Mouse (Mus musculus) liver, adult (tissue): Measurements from ENCODE around the gene Il6ra.

ENCODE experiments used
- GATA4 ChIP-seq: IDR thresholded peaks from 2 replicates; pipeline ENCODE4 v1.6.1; 2014; ENCODE audit warnings: mild to moderate bottlenecking, low read length; ENCODE audit not compliant: insufficient replicate concordance

The Il6ra gene

DNA sequence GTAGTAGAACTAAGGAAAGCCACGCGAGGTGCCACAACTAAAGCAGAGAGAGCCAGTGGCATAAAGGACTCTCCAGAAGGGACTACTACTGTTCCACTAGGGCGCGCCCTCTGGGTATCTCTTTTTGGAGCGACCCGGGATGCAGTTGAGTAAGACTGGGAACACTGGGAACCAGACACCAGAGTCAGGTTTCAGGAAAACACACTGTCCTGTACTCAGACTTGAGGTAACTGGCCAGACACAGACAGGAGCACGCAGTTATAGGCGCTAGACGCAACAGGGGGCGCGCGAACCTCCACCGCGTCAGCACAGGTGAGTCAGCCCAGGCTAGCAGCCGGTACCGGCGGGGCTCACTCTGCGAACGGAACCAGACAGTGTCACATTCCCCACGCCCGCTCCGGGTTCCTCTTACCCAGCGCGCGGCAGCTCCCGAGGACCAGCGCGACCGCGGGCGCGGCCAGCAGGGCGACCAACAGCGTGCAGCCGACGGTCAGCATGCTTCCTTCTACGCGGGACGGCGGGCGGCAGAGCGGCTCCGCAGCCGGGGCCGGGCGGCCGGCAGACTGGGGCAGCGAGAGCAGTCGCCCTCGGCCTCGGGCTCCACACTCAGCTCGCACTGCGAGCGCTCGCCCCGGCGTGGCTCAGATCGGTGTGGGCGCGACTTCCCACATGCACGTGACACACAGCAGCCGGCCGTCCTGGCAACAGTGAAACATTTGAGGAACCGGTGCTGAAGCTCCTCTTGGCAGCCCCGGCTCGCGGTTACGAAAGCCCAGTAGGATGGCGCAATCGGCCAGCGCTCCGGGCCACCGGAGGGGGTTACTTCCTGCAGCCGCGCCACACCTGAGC is at the start of gene Il6ra:
TSS of gene Il6ra (minus strand) at position 654 of the 849 bp plus-strand sequence.
- TF ChIP-seq GATA4: no peak

DNA sequence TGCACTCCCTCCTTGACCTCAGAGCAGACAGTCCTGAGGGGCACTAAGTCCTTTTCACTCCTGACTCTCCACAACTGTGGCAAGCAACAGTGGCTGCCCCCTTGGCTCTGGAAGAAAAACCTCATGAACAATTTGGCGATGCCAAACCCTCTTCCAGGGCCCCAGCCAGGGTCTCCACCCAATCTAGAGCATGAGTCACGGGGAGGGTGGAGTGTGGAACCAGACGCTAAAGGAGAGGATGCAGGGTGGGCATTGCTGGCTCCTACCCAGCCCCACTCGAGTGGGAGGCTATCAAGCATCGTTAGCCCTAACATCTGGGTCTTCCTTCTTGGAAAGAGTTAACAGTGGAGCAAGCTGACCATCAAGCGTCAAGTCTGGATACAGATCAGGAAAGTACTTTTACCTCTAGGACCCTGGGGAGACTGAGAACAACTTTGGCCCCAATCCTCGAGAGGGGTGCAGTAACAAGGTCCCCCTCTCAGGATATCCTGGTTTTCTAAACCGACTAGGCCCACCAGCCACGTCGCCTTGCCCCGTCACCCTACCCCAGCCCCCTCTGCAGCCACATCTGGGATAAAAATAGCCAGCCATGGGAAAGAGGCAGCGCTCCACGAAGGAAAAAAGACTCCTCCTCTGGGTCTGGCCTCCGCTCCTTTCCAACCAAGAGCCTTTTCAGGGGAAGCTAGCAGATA is 49.2 kb upstream of the Il6ra start:
- no peak for TF ChIP-seq GATA4

DNA sequence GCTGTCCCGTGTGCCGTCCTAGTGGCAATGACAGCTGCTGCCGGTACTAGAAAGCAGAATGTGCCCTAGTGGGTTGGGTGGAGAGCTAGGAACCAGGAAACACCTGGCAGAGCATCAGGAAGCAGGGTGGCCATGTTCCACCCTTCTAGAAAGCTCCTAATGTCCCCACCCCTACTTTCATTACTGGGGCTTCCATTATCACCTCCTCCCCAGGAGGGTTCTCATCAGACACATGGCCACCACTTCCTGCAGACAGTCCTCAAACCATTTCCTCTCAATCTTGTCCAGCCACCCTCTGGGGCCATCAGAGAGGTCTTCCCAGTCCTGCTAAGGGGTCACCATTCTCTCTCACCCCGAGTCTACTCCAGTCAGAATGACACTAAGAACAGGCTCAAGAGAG is 48.4 kb upstream of the Il6ra start:
- no peak for TF ChIP-seq GATA4

DNA sequence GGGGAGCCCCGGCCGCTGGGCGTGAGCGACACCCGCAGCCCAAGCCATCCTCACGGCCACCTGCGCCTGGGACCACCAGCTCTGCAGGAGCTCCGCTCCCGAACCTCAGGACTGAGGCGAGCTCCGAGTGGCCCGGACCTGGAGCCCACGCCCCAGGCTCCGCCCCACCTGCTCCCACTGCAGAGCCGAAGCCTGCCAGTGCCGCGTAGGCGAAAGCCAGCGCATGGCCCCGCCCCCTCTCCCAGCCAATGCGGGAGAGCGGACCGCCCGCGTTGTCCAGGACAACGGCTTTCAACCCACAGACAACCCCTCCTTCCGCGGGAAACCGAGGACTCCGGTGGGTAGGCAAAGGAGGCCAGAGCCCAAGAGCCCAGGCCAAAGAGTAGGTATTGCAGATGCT is 47.5 kb upstream of the Il6ra start:
- TF ChIP-seq GATA4: no peak

DNA sequence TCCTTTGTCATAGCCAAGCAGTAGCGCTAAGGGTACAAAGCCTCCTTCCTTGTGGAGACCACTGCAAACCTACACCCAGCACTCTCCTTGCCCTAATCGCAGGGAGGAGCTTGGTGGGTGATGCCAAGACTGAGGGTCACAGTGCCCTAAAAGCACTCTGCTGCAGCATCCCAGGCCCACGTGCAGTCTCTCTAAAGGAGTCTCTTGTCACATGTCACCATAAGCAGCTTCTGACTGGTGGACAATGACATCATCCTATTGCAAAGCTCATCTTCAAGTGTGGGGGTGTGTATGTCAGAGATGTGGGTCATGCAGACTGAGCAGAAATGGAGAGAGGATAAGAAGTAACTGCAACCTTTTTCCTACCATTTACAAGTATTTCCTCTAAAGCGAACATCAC is 46.4 kb upstream of the Il6ra start:
- TF ChIP-seq GATA4: no peak

DNA sequence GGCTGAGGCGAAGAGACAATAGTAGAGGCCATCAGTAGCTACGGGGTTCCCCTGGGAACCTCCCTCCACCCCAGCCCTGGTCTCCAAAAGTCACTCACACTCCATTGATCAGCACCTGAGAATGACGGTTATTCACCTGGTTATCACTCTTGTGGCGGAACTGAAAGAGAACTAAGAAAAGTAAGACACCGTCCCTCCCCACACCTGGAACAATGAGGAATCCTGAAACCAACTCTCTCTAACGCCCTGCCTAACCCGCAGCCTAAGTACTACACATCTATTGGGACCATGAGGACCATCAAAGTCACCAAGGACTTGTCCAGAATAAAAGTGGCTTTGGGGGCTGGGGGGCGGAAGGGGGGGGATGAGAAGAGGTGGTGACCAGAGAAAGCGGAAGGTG is 44.9 kb upstream of the Il6ra start:
- no peak for TF ChIP-seq GATA4

DNA sequence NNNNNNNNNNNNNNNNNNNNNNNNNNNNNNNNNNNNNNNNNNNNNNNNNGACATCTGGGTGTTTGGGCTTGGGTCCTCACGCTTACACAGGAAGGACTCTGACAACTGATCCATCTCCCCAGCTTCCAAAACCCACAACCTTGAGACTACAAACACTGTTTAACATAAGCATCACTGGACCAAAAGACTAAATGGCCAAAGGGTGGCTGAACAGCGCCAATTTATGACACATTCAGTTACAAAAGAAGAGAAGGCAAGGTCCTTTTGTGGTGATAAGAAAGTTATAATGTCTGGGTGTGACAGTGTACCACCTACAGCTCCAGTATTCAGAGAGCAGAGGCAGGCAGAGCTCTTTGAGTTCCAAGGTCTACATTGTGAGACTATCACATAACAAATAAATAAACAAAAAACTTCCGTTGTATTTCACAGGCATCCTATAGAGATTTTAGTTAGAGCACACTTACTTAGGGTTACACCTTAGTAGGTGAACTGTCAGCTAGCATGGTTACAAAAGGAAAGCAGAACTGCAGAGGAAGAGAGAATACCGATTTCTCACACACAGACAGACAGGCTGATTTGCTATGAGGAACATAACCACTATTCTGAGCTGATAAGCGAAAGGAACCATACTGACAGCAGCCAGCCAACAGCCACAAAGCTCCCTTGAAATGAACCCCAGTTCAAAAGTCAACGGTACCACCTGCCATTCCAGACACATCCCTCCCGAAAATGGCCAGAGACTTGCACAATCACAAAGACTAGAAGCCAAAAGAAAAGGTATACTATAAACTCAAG is 43.4 kb upstream of the Il6ra start:
- TF ChIP-seq GATA4: no peak

DNA sequence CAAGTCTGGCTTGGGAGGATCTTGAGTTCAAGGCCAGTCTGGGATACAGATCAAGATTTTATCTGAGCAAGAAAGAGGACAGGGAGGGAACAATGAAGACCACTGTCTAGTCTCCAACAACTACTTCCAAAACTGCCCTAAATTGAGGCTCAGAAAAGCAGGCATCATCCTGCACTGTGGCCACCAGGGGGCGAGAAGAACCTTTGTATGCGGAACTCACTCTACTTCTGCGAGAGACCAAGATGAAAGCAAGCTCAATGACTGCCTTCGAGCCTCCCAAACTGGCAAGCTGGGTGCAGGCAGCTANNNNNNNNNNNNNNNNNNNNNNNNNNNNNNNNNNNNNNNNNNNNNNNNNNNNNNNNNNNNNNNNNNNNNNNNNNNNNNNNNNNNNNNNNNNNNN is 40.4 kb upstream of the Il6ra start:
- no peak for TF ChIP-seq GATA4

DNA sequence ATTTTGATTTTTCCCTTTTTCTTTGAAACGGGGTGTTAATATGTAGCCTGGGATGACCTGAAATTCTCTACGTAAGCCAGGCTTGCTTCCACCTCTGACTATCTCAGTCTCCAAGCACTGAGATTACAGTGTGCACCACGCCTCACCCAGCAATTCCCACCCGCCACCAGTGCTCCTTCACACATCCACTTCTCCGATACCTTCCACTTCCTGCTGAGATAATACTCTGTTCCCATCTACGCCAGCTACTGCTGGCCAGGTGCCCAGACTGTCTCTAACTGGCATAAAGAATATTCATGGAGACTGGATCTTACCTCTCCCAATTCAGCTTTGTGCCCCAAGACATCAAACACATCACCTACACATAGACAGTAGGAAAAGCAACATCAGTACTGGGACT is 35.7 kb upstream of the Il6ra start:
- no peak for TF ChIP-seq GATA4

DNA sequence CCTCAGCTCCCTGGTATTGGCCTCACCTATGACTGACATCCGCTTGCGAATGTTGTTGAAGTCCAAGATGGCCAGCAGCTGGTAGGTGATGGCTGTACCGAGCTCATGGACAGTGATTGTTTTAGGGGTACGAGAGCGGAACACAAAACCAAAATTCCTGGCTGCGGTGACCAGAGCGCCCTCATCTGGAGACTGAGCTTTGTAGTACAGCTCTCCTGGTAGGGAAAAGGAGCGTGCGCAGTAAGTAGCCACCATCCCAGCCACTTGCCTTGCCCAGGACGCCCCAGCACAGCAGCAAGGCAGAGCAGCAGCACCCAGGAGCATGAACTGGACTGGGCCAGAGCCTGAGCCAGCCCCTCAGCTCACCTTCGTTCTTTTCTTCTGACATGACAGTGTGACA is 35.0 kb upstream of the Il6ra start:
- no peak for TF ChIP-seq GATA4

DNA sequence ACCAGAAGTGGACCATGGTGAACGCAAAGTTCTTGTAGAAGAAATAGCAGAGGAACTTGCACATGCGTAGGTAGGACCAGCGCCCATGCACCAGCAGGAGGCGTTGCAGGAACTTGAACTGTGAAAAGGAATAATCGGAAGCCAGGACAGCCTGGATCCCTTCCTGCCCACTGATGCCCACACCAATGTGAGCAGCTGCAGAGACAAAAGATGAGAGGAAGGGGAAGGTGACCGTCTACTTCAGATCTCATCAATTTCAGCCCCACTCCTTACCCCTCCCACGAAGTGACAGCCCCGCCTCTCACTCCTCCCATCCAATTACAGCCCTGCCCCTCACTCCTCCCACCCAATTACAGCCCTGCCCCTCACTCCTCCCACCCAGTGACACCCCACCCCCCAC is 32.0 kb upstream of the Il6ra start:
- TF ChIP-seq GATA4: no peak

DNA sequence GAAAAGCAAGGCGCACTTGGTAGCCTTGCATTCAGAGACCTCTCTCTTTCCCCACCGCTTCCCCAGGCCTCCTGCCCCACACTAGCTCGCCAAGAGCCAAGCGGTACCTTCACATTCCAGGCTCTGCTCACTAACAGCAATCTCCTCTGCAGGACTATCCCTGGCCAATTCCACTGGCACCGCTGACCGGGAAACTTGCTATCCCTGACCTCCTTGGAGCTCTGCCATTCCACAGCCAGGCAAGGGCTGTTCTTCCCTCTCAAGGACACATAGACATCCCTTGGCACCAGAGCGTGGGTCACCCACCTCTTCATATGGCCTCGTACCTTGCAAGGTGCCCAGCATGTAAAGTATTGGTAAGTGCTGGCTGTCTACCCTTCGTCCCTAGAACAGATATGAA is 29.9 kb upstream of the Il6ra start:
- no peak for TF ChIP-seq GATA4

DNA sequence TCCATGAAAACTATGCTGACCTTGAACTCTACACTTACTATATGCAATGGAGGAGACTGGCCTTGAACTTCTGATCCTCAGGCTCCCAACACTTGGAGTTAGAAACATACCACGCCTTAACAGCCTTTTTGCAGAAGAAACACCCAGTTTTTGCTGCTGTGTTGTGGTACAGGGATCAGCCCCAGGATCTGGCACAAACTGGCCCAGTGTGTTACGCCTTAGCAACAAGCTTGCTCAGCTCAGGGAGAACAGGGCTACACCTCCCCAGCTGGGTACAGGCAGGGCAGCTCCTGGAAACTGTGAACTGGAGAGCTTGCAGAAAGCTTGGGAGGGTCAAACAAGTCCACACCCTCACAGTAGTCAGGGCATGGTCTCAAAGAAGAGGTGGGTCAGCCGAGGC is 23.5 kb upstream of the Il6ra start:
- TF ChIP-seq GATA4: no peak

DNA sequence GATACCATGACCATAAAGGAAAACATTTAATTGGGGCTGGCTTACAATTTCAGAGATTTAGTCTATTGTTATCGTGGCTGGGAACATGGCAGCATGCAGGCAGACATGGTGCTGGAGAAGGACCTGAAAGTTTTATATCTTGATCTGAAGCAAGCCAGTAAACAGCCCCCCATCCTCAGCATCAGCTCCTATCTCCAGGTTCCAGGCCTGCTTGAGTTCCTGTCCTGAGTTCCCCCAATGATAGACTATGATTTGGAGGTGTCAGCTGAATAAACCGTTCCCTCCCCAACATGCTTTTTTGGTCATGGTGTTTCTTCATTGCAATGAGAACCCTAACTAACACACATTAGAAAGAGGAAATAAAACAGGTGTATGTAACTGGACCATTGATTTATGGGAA is 19.9 kb upstream of the Il6ra start:
- no peak for TF ChIP-seq GATA4

DNA sequence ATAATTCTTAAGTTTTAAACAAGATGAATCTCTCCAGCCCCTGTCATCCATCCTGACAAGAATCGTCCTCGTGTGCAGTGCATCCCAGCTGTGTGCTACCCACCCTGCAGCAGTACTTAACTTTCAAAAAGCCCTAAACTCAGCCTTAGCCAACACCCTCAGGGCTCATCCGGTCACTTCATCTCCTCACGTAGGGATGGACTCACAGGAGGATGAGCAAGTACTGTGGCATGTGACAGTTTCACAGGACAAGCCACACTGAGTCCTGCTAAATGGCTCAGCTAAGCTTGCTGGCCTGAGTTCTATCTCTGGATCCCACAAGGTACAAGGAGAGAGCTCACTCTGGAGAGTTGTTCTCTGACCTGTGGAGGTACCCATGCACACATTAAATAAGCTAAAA is 16.0 kb upstream of the Il6ra start:
- no peak for TF ChIP-seq GATA4

DNA sequence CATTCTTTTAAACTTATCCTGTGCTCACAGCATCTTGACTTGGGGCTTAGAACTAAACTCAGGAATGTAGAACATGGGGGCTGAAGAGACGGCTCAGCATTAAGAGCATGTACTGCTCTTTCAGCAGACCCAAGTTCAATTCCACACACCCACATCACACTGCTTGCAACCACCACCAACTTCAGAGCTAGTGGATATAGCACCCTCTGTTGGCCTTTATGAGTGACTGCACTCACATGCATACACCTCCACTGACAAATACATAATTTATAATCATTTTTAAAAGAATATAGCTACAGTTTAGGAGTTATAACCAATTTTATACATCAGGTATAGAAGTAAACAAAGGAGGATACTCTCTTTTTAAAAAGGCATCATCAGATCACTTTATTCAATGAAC is 13.4 kb upstream of the Il6ra start:
- TF ChIP-seq GATA4: no peak

DNA sequence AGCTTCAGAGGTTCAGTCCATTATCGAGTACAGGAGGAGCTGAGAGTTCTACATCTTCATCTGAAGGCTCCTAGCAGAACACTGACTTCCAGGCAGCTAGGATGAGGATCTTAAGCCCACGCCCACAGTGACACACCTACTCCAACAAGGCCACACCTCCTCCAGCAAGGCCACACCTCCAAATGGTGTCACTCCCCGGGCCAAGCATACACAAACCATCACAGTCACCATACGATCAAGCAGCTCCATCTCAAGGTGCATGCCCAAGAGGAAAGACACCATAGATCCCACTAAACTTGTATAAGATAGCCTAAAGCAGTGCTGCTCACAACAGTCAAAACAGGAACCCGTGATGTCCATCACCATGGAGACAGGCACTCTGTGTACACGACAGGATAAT is 7.7 kb upstream of the Il6ra start:
- TF ChIP-seq GATA4: no peak

DNA sequence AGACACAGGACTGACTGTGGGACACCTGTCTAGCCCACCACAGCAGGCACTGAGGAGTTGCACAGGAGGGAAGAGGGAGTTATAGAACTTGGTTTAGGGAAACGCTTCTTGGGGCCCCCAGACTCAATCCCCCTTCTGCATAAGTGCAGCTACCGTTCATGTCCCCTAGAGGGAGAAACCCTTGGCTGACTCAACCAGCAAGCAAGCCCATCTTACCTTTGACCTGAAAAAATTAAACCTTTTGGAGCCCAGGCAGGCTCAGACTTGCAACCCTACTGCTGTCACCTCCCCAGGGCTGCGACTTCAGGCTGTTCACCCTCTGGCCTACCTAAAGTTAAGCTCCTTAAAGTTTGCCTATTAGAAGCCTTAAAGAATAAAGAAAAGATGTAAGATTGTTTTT is 4.4 kb upstream of the Il6ra start:
- TF ChIP-seq GATA4: no peak
